Mouse (Mus musculus): Measurements from ENCODE around the gene Arl3.

DNA sequence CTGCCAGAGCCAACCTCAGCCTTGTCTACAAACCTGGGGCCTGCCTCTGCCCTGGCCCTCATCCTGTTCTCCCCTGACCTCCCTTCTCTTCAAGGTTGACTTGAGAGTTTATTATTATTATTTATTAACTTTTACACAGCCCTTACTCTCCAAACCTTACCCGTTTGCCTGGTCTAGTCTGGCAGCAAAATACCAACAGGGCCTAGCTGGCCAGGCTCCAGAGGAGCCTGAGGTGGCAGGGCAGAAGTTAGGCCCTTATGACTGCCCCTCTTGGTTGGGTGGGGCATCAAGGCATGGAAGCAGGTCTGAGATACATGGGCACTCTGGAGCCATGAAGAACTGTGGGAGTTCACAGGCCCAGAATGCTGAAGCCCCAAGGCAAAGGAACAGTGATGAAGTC is 65.2 kb downstream of the Arl3 start:
- TF ChIP-seq ZC3H11A (IDR thresholded peaks at IDR 0.05; ENCODE audit: borderline replicate concordance, low read depth, low read length) (no peak), MAFK (IDR thresholded peaks at IDR 0.05; ENCODE audit: insufficient read depth, low read depth, low read length) (no peak), HCFC1 (IDR thresholded peaks at IDR 0.05; ENCODE audit: borderline replicate concordance, insufficient read depth, low read length) (no peak), ZNF384 (IDR thresholded peaks at IDR 0.05; ENCODE audit: low read depth, low read length) (no peak), CHD2 (IDR thresholded peaks at IDR 0.05; ENCODE audit: low read depth, low read length) (no peak)

Data from ES-E14 (cell line).